Mouse (Mus musculus) thymus, postnatal 4 days (tissue): ENCODE results near the gene Gm43720.
"Not testable (repeated sequence)": the region's sequence is repeated elsewhere in the genome, so short reads cannot be mapped to it uniquely, and the experiment has no call there.

Source experiments
- DNase-seq: peaks from one replicate; pipeline ENCODE4 v3.0.0; 2021

Gene Gm43720

DNA sequence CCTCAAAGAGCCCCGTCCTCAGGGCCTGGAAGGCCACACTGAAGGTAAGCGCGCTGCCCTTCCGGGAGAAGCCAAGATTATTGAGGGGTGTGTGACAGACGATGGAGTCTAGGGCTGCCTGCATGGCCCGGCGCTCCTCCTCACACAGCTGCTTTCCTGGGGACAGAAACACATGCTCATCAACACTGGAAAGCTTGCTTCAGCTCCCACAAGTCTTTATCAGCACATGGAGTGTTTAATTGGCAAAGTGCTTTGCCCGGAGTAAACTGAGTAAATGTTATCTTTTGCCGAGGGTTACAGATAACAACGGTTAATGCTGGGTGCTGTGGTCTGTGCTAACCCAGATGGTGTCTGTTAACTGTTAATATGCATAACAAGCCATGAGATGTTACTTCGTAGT lies 18.9 kb downstream of the Gm43720 start:
- no peak for DNase-seq

DNA sequence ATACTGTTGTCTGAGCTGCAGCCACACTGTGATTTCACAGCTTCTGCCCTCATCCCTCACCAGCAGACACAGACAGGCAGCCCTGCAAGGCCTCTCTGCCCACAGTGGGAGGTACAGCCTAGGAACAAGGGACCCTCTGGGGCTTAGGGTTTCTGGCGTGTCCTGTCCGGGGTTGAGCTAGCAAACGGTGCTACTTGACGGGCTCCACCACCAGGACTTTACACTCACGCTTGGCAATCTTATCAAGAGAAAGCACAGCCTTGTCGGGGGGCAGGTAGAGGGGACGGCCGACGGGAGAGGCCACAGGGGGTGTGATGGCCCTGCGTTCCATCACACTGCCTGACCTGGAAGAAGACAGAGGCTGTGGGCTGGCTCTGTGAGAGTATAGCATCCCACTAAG lies 19.7 kb downstream of the Gm43720 start:
- no peak for DNase-seq

DNA sequence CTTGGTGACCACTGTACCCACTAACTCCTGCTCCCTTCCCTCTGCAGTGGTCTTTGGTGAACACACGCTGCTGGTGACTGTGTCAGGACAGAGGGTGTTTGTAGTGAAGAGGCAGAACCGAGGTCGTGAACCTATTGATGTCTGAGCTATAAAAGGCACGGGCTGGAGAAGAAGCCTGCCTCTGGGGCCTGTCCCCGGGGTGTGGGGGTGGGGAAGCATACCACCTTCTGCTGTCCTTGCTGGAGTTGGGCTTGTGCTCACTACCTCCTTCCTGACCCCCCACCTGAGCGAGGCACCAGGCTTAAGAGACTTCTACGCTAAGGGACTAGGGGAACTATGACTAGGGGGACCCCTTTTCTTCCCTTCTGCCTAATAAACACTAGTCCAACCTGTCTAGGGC lies 20.8 kb downstream of the Gm43720 start:
- DNase-seq = no peak

DNA sequence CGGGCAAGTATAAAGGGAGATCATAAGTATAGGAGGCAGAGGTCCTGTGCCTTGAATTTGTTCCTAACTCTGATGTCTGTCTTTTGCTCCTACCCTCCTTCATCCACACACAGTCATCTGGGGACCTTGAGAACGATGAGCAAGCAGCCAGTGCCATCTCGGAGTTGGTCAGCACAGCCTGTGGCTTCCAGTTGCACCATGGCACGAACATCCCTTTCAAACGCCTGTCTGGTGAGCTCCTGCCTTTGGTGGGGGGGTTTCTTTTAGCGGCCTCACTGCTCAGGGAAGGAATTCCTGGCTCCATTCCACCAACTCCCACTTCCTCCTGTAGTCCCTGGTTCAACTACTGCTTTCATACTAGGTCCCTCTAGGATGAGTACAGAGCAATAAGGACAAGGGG lies 21.2 kb downstream of the Gm43720 start:
- DNase-seq = no peak

DNA sequence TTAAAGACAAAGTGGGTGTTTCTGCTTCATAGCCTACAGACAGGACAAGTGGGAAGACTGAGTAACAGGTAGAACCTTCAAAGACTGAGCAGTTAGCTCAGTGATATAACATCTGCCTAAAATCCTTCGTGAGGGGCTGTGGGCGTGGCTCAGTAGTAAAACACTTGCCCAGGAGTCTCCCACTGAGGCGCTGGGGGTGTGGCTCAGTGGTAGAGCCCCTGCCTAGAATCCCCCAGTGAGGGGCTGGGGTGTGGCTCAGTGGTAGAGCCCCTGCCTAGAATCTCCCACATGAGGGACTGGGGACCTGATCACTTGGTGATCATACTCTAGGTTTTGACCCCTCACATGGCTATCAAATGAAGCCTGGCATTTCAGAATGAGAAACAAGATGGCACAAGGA lies 21.7 kb downstream of the Gm43720 start:
- DNase-seq = no peak

DNA sequence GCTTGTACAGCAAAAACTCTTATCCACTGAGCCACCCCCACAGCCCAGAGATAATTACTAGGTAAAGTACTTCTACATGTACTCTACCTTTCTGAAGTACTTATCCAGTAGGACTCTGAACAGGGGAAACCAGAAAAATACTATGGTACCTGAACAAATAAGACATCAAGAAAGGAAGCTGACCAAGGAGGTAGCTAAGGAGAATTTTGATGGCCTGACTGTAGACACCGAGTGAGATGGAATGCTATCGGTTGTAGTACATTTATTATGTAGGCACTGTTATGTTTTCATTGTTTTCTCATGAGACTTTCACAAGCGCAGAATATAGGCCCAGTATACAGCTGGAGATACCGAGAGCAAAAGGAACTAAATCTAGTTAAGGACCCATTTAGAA lies 22.2 kb downstream of the Gm43720 start:
- DNase-seq = no peak

DNA sequence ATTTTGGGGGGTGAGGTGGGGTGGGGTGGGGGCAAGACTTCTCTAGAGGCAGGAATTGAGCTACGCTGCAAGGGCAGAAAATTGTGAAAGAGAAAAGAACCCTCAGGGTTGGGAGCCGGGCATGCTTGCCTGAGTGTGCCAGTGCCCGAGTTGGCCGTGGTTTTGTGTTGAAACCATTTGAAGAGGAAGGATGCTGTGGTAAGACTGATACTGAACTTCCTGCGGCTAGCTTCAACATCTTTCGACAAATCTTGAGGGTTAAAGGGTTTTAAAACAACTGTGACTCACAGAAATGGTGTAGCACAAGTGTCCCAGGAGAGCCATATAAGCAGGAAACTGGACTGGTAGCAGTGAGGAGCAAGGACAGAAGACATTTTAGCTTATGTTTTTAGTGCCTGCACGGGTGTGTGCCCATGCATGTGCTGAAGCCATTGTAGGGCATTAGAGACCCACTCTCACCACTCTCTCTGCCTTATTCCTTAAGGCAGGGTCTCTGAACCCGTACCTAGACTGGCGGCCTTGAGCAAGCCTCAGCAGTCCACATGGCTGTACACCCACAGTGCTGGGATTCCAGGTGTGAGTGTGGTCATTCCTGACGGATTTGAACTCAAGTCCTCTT lies 22.7 kb downstream of the Gm43720 start:
- DNase-seq = no peak

DNA sequence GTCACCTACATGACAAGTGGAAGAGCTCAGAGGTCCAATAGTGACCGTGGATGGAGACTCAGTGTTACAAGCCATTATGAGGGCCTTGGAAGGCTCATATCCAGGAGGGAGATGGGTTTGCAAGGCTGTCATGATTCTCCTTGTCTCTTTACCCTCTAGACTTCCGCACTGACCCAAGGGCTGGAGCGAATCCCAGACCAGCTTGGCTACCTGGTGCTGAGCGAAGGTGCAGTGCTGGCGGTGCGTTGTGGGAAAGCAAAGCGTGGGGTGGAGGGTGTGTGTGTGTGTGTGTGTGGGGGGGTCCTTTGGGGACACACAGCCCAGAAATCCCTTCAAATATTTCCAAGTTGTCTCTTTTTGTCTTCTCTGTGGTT lies 23.7 kb downstream of the Gm43720 start:
- no peak for DNase-seq

DNA sequence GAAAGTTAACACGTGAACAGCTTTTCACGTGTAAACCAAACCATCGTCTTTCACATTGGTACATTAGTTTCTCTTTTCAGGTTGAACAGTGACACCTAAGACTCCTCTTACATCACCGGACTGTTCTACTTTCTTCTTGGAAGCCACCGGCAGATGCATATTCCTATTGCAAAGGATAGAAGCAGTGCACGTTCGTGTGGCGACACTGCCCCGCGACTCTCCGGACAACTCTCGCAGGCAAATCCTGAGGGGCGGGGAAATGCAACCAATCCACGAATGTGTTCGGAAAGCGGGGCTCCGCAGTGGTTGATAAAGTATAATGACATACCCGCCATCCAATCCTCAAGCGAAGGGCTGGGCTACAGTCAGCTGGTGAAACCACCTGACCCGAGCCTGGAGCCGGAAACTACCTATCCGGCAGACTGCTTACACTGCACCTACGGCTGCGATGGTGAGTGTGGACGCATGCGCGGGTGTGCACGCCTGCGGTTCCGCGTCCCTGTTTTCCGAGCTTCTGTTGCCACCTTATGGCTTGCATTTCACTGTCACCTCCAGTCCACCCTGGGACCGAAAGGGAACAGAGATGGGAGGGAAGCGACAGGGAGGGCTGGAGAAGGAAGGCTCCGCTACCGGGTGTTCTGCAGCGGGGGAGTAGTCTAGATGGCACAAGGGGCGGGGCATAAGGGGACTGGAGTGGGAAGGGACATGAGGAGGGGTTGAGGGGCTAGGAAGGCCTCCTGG lies 24.2 kb downstream of the Gm43720 start, which contains the start of gene Lamtor4:
Gene Lamtor4, plus strand, starts transcription at position 130 of the 741 bp plus-strand sequence.
- peak; percentile 88 for DNase-seq

DNA sequence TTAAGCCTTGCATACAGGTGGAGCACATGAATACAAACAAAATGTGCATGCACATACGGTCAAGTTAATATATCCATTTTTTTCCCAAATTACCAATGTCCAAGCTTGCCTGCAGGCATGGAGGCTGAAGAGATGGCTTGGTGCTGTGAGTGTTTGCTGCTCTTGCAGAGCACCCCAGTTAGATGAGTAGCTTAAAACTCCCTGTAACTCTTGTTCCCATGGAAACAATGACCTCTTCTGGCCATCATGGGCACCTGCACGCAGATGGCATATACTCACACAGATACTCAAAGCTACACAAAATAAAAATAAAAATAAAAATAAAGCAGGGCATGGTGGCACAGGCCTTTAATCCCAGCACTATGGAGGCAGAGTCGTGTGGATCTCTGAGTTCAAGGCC lies 26.7 kb downstream of the Gm43720 start:
- no peak for DNase-seq

DNA sequence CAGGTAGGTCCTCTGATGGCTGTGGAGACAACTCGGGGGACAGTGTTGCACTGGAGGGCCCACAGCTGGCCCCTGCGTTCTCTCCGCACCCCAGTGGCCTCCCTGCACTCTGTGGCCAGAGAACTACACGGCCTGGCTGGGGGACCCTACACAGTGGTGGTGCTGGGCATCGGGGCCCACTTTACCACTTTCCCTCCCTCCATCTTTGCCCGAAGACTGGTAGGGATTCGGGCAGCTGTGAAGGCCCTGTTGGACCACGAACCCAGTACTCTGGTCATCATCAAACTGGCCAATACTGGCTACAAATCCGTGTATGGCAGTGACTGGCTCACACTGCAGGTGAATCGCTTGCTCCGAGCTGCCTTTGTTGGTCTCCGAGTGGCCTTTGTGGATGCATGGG lies 28.6 kb downstream of the Gm43720 start:
- no peak for DNase-seq

DNA sequence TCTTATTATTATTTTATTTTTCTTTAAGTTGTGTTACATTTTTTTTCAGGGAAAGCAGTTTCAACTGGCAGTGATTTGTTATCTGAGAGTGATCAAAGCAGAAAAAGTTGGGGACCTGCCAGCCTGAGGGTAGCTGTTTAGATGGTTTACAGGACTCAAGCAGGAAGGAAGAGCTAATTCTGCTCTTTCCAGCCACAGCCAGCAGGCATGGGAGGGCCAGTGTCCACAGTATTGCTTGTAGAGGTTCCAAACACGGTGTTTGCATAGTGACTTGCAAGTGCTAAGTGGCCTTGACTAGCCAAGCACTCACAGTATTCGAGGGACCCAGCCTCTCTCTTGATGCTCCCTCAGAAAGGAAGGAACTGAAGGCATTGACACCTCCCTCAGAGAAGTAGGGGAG lies 38.2 kb downstream of the Gm43720 start:
- DNase-seq = no peak

DNA sequence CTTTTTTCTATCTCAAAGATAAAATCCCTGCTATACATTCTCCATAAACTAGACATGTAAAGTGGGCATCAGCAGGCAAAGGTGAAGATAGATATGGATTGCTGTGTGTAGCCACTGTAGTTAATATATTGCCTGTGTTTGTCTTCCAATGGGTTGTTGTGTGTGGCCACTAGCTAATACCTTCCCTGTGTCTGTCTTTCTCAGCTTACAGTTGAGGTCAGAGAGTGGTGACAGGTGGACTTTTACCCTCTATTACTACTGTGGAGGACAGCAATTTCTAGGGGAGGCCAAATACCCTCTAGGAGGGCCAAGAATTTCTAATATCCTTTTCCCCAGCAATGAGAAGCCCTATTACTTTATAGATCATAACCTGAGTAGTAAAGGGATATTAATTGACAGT lies 45.5 kb downstream of the Gm43720 start:
- DNase-seq = no peak

DNA sequence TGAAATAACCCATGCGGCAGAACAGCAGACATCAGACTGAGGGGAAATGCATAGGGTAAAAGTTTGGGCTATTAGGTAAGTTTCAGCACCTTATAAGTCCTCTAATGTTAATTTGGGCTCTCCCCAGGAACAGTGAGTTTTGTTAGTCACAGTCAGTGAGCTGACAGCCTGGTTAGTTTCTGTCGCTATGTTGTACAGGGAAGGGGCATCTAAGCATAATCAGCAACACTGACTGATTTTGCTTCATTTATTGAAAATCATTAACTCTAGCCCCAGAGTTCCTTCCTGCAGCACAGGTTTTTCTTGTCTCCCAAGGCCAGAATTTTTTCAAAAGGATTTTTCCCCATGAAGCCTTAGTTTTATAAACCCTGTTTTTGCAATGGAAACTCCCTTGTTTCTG lies 46.0 kb downstream of the Gm43720 start:
- DNase-seq = no peak

DNA sequence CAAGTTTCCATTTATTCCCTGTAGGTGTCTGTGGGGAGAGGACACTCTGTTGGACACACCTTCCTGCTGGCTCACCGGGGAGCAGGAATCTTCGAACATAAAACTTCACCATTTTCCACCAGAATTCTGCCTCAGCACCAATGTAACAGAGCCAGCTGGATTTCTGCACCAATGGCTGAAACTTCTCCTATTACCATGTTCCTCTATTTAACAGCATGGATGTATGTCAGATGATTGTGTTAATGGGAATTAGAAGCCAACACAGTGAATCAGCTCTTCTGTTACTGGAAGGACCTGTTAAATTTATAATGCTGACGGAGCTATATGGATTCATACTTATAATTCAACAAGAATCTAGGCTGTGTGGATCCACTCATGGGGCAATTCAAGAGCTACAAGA lies 50.2 kb downstream of the Gm43720 start:
- no peak for DNase-seq

DNA sequence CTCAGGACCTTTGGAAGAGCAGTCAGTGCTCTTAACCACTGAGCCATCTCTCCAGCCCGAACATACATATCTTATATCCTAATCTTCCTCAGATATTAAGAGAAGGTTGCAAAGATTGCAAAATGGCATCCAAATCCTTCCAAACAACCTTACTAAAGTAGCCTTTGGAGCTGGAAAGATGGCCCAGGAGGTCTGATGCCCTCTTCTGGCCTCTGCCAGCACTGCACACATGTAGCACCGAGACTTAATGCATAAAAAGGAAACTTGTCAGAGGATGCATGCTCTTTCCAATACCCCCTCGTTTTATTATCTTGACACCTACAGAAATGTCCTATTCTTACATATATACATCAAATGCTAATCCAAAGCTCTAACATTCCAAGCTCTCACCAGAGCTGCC lies 51.7 kb downstream of the Gm43720 start:
- DNase-seq = peak; percentile 77

DNA sequence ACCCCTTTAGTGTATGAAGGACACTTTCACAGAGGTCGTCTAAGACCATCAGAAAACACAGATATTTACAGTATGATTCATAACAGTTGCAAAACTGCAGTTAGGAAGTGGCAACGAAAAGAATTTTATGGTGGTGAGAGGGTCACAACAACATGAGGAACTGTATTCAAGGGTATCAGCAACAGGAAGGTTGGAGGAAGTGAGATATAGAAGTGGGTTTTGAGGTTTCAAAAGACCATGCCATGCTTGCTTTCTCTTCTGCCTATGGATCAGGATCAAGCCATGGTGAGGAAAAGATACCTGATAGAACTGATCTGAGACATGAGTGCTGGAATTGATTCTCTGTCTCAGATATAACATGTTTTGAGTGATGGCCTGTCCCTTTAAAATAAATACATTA lies 52.4 kb downstream of the Gm43720 start:
- DNase-seq = no peak

DNA sequence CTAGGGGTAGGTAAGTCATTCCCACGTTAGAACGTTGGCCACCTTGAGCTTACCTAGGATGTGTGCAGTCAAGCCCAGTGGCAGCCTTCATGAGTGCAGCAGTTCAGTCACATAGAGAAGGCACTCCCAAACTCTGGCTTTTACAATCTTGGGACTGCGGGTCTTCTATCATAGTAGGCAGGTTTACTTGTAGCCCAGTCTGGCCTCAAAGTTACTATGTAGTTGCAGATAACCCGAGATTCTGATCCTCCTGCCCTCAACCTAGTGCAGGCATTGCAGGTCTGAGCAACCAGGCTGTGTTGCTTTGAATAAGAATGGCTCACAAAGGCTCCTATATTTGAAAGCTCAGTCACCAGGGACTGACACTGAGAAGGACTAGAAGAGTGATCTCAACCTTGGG lies 53.3 kb downstream of the Gm43720 start:
- no peak for DNase-seq

DNA sequence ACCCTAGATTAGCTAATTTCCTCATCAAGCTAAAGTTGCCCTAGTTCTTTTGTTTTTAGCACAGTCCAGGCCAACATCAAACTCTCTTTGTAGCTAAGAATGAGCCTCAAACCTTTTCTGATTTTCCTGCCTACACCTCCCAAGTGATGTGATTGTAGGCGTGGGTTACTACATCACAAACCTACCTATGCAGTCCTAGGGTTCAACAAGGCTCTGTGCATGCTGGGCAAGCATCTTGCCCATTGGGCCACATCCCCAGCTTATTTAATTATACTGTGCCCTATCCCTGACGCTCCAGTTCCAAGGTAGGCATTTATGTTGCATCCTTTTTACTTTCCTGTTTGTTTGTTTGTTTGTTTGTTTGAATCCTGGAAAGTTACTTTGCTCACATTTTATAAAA lies 54.1 kb downstream of the Gm43720 start, which contains the start of gene Nxpe5:
Gene Nxpe5, plus strand, starts transcription at position 199 of the 400 bp plus-strand sequence.
- no peak for DNase-seq

DNA sequence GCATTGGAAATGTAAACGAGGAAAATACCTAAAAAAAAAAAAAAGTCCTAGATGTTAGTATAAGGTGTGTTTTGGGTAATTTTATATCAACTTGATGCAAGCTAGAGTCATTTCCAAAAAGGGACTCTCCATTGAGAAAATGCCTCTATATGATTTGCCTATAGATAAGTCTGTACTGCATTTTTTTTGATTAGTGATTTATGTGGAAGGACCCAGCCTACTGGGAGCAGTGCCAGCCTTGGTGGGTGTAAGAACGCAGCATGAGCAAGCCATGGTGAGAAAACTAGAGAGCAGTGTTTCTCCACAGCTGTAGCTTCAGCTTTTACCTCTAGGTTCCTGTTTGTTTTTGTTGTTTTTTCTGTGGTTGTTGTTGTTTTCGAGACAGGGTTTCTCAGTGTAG lies 56.5 kb downstream of the Gm43720 start:
- no peak for DNase-seq

DNA sequence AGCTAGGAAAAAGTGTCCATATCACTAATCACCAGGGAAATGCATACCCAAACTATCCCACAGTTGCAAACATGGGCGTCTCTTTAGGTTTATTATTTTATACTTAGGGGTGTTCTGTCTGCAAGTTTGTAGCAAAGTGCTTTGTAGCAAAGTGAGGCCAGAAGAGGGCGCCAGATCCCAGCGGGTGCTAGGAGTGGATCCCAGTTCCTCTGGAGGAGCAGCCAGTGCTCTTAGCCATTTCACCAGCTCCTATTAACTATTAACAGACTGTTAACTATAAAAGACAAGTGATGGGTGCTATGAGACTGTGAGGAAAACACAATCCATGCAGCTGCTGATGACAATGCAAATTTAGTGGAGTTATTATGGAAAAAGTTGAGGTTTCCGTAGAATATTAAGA lies 57.6 kb downstream of the Gm43720 start:
- peak; percentile 95 for DNase-seq

DNA sequence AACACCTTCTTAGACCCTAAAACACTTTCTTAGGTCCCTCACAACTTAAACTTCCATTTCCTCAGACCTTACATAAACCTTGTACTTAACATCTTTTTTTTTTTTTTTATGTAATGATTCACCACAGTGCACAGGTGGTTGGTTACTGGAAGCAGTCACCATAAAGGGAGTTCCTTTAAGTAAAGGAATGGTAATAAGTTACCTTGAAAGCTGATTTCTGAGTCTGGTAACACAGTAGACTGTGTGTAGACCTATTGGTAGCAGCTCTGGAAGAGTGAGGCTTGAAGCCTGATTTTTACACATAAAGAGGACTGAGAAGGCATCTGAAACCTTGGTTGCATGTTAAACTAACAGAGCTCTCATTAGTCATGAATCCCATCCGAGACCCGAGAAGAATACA lies 59.9 kb downstream of the Gm43720 start:
- no peak for DNase-seq

DNA sequence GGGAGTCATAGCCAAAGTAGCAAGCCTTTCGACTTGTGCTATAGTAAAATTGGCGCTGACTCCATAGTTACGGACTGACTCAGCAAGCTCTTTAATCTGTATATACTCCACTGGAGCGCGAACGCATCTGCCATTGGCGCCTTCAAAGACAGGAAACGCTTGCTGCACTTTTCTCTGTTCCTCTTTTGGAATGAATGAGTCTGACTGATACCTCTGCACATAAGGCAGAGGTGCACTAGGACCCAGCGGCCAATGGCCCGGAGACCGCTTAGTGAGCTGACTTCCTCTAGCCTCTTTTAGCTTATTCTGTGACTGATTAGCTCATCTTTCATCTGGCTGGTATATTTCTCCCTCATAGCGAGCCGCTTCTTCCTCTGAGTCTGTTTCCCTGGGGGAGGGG lies 63.1 kb downstream of the Gm43720 start:
- not testable (repeated sequence) for DNase-seq
